Mouse (Mus musculus) limb, embryonic 15.5 days (tissue): Measurements from ENCODE around the gene Ak3. TPM values are rescaled to one million over a fixed set of nuclear protein-coding genes. Genes with fewer than 3 reads are reported as not detected.
A peak's percentile ranks its signal among the peaks of the same experiment; 100 is the strongest.

Experiments
- ATAC-seq: fragments of 200-750 bp; cut with Nextera tagmentation; 2 replicates; pipeline ENCODE4 v1.8.0; 2017; ENCODE audit warnings: low read depth, moderate TSS enrichment; ENCODE audit not compliant: insufficient number of reproducible peaks, low FRiP score, low TSS enrichment
- H3K27ac ChIP-seq: fragments of 300-500 bp; sonication (generic); 2 replicates; pipeline ENCODE4 v1.5.1; 2015; ENCODE audit warnings: moderate library complexity, mild to moderate bottlenecking, inconsistent platforms
- H3K27me3 ChIP-seq: fragments of 300-500 bp; sonication (generic); 2 replicates; pipeline ENCODE4 v1.6.1; 2015; ENCODE audit warnings: inconsistent platforms
- H3K36me3 ChIP-seq: fragments of 300-500 bp; sonication (generic); 2 replicates; pipeline ENCODE4 v1.6.1; 2015; ENCODE audit warnings: inconsistent platforms
- H3K4me1 ChIP-seq: fragments of 300-500 bp; sonication (generic); 2 replicates; pipeline ENCODE4 v1.6.1; 2015; ENCODE audit warnings: inconsistent platforms
- H3K4me2 ChIP-seq: fragments of 300-500 bp; sonication (generic); 2 replicates; pipeline ENCODE4 v1.6.1; 2015; ENCODE audit warnings: mild to moderate bottlenecking, inconsistent platforms
- H3K4me3 ChIP-seq: fragments of 300-500 bp; sonication (generic); 2 replicates; pipeline ENCODE4 v1.5.1; 2015; ENCODE audit warnings: mild to moderate bottlenecking, inconsistent platforms
- H3K9ac ChIP-seq: fragments of 300-500 bp; sonication (generic); 2 replicates; pipeline ENCODE4 v1.6.1; 2015; ENCODE audit warnings: inconsistent platforms
- H3K9me3 ChIP-seq: fragments of 300-500 bp; sonication (generic); 2 replicates; pipeline ENCODE4 v1.6.1; 2016; ENCODE audit warnings: inconsistent platforms
- WGBS: fragments of 180-500 bp; shearing (Covaris S2); methylation state at CpG from one replicate; pipeline ENCODE4 v1.1.7; 2015; 5-methylcytosine and 5-hydroxymethylcytosine counted together
- polyA plus RNA-seq: library from polyadenylated mRNA; unstranded; fragments of >200 nt; fragmentation: Nextera tagmentation; extraction: Ambion mirVana; gene quantifications from 2 replicates; pipeline ENCODE4 v1.2.1, GENCODE M21; 2015

The Ak3 gene
- polyA plus RNA-seq, 1 experiment from 2014 or later, result 73.8 TPM

GRCm38 (mm10) chr19:28989515-28989914, 58.2 kb downstream of the Ak3 start:
- Histone ChIP-seq H3K9me3 (no peaks in the 10 kb centered on the region), H3K4me3 (peak overlapping the region; percentile 96)
- WGBS, result 69% methylated on average over 8 of the region's 8 CpGs

GRCm38 (mm10) chr19:28982617-28983016, 65.1 kb downstream of the Ak3 start:
- no peaks in the 10 kb centered on the region for H3K36me3 ChIP-seq
- no peaks in the 10 kb centered on the region for H3K27me3 ChIP-seq
- H3K27ac ChIP-seq, result no peak overlapping the region
- H3K4me1 ChIP-seq, result no peaks in the 10 kb centered on the region
- ATAC-seq, result no peak
- H3K4me2 ChIP-seq, result no peak overlapping the region
- 75% methylated on average over 7 of the region's 7 CpGs for WGBS
- no peak overlapping the region for H3K4me3 ChIP-seq
- H3K9me3 ChIP-seq, result no peaks in the 10 kb centered on the region
- H3K9ac ChIP-seq, result no peak overlapping the region

More at GRCm38 (mm10) chr19:28989515-28989914, 58.2 kb downstream of the Ak3 start:
- no peak for ATAC-seq
- Histone ChIP-seq H3K27ac (peak overlapping the region; percentile 91), H3K27me3 (no peaks in the 10 kb centered on the region), H3K4me2 (peak overlapping the region; percentile 76), H3K4me1 (peaks cover 17% of the 10 kb centered on the region), H3K9ac (peak overlapping the region; percentile 71), H3K36me3 (peaks cover 7% of the 10 kb centered on the region; the same call in 1 of the 2 replicates)

GRCm38 (mm10) chr19:28974862-28975611, 72.7 kb downstream of the Ak3 start:
- Histone ChIP-seq H3K27ac (no peak overlapping the region), H3K9ac (no peak overlapping the region), H3K4me2 (peak overlapping the region; percentile 64), H3K36me3 (no peaks in the 10 kb centered on the region), H3K27me3 (peaks cover 6% of the 10 kb centered on the region; the same call in 1 of the 2 replicates), H3K4me1 (peaks cover 4% of the 10 kb centered on the region; the same call in 1 of the 2 replicates), H3K9me3 (no peaks in the 10 kb centered on the region), H3K4me3 (peak overlapping the region; percentile 31)
- 16% methylated on average over 35 of the region's 35 CpGs for WGBS
- ATAC-seq, result no peak

Other genes starting within 250 kb of the Ak3 start
- 1.1 and 1.3 TPM in 2 replicates for gene Slc1a1, start 212.9 kb downstream of the Ak3 start, polyA plus RNA-seq
- 5.7 and 8.2 TPM in 2 replicates for gene Plpp6, start 84.0 kb downstream of the Ak3 start, polyA plus RNA-seq
- gene 4430402I18Rik, start 80.2 kb downstream of the Ak3 start, polyA plus RNA-seq, result 0.47 and 1.5 TPM in 2 replicates
- 34.9 and 35.2 TPM in 2 replicates for gene Cdc37l1, start 57.6 kb downstream of the Ak3 start, polyA plus RNA-seq
- 44.2 and 47.4 TPM in 2 replicates for gene Rcl1, start 53.4 kb upstream of the Ak3 start, polyA plus RNA-seq
- gene Jak2, start 203.9 kb upstream of the Ak3 start, polyA plus RNA-seq, result 7.0 and 8.8 TPM in 2 replicates